Comparison of ENCODE assay signal across 9 mouse cellular contexts in genomic region chr10:40629656-40630311, GRCm38 (mm10). TPM values are rescaled to one million over a fixed set of nuclear protein-coding genes. Genes with fewer than 3 reads are reported as not detected.
A peak's percentile ranks its signal among the peaks of the same experiment; 100 is the strongest.
DNase-seq lines count a peak whose midpoint lies in the region; ATAC-seq and TF ChIP-seq lines count a peak whose summit lies in the region.
"Had no signal": no experiment of that assay in that cellular context is flagged by ENCODE, and none has a peak within 500 bp of the region (broad histone marks: within the 10 kb centered on the region; RNA-seq: fewer than 3 reads in every experiment).

Ddo (plus strand) TSS chr10:40630011.

- ATAC-seq in kidney, embryonic 16.5 days (ENCODE audit: low FRiP score, low TSS enrichment) = no peak
- no peak for ATAC-seq in heart, embryonic 11.5 days (replicated peaks; ENCODE audit: insufficient number of reproducible peaks, low FRiP score, low TSS enrichment)
- ATAC-seq in stomach, postnatal 0 days (ENCODE audit: low FRiP score, low TSS enrichment) = peak; percentile 90
- ATAC-seq in hindbrain, embryonic 12.5 days (ENCODE audit: low FRiP score) = no peak

- H3K9me3 ChIP-seq in kidney, embryonic 16.5 days (ENCODE audit: low read length) = no peaks in the 10 kb centered on the region
- 0 out of 2 replicates have a peak, but pooled peaks cover 4% of the 10 kb centered on the region for H3K9me3 ChIP-seq in heart, embryonic 11.5 days (replicated peaks; ENCODE audit: control insufficient read depth, low read length)
- no peaks in the 10 kb centered on the region for H3K9me3 ChIP-seq in stomach, postnatal 0 days (ENCODE audit: control insufficient read depth, low read length)
- H3K9me3 ChIP-seq in hindbrain, embryonic 12.5 days (replicated peaks) = peaks cover 3% of the 10 kb centered on the region

- no peak within 1 kb of the TSS for H3K4me2 ChIP-seq in kidney, embryonic 16.5 days (replicated peaks; ENCODE audit: low read depth, low read length)
- peak within 1 kb of the TSS; percentile 50 for H3K4me2 ChIP-seq in heart, embryonic 11.5 days
- H3K4me2 ChIP-seq in stomach, postnatal 0 days (replicated peaks; ENCODE audit: low read depth) = peak within 1 kb of the TSS; percentile 30
- H3K4me2 ChIP-seq in hindbrain, embryonic 12.5 days (replicated peaks) = no peak within 1 kb of the TSS

- TF ChIP-seq EP300 in stomach, postnatal 0 days (optimal IDR thresholded peaks at IDR 0.05) = no peak

- no peak for TF ChIP-seq CTCF in kidney, adult 2 months (conservative IDR thresholded peaks at IDR 0.05; ENCODE audit: insufficient read depth, insufficient read length, low read depth, low read length)
- TF ChIP-seq CTCF in cerebellum, adult 2 months (IDR thresholded peaks at IDR 0.05; ENCODE audit: borderline replicate concordance, insufficient read depth, low read depth, low read length) = no peak
- no peak for TF ChIP-seq CTCF in stomach, postnatal 0 days (IDR thresholded peaks at IDR 0.05; ENCODE audit: low read depth)
- no peak for TF ChIP-seq CTCF in thymus, adult 2 months (IDR thresholded peaks at IDR 0.05; ENCODE audit: borderline replicate concordance, control insufficient read depth, extremely low read depth, insufficient read depth, low read length, poor library complexity)

- peaks cover 8% of the 10 kb centered on the region; the same call in 1 of the 2 replicates for H3K4me1 ChIP-seq in kidney, adult 2 months (ENCODE audit: control insufficient read depth, insufficient read depth, low read length)
- H3K4me1 ChIP-seq in kidney, embryonic 16.5 days (ENCODE audit: insufficient read depth, low read length) = 0 out of 2 replicates have a peak, but pooled peaks cover 3% of the 10 kb centered on the region
- peaks cover 9% of the 10 kb centered on the region for H3K4me1 ChIP-seq in cerebellum, adult 2 months (ENCODE audit: control insufficient read depth, insufficient read depth, low read length)
- peaks cover 12% of the 10 kb centered on the region for H3K4me1 ChIP-seq in heart, embryonic 11.5 days (ENCODE audit: control insufficient read depth, insufficient read depth, low read length)
- no peaks in the 10 kb centered on the region for H3K4me1 ChIP-seq in stomach, postnatal 0 days (replicated peaks; ENCODE audit: control insufficient read depth, insufficient read depth)
- H3K4me1 ChIP-seq in hindbrain, embryonic 12.5 days = 0 out of 2 replicates have a peak, but pooled peaks cover 7% of the 10 kb centered on the region
- no peaks in the 10 kb centered on the region for H3K4me1 ChIP-seq in thymus, adult 2 months (replicated peaks; ENCODE audit: control insufficient read depth, insufficient read depth, low read length)
- H3K4me1 ChIP-seq: megakaryocyte, embryonic 14.5 days had no signal

- DNase-seq in kidney, adult 2 months = peak; percentile 96
- DNase-seq in cerebellum, adult 2 months = peak; percentile 66 to 83
- DNase-seq in layer of hippocampus, adult 9-11 months = peak; percentile 73
- peak; percentile 45 for DNase-seq in stomach, postnatal 0 days (ENCODE audit: low spot score)
- no peak for DNase-seq in thymus, adult 2 months

- no peaks in the 10 kb centered on the region for H3K27me3 ChIP-seq in kidney, adult 2 months (replicated peaks; ENCODE audit: control insufficient read depth, insufficient read depth, low read length)
- no peaks in the 10 kb centered on the region for H3K27me3 ChIP-seq in kidney, embryonic 16.5 days (ENCODE audit: insufficient read depth, low read length)
- no peaks in the 10 kb centered on the region for H3K27me3 ChIP-seq in cerebellum, adult 2 months (ENCODE audit: control insufficient read depth, insufficient read depth, low read length)
- no peaks in the 10 kb centered on the region for H3K27me3 ChIP-seq in heart, embryonic 11.5 days (ENCODE audit: control insufficient read depth, insufficient read depth, low read length)
- H3K27me3 ChIP-seq in stomach, postnatal 0 days (ENCODE audit: control insufficient read depth, insufficient read depth, low read length) = no peaks in the 10 kb centered on the region
- no peaks in the 10 kb centered on the region for H3K27me3 ChIP-seq in hindbrain, embryonic 12.5 days
- no peaks in the 10 kb centered on the region for H3K27me3 ChIP-seq in thymus, adult 2 months (ENCODE audit: control insufficient read depth, insufficient read depth, low read length)

- TF ChIP-seq POLR2A in kidney, adult 2 months (IDR thresholded peaks at IDR 0.05; ENCODE audit: low read depth, low read length) = no peak
- no peak for TF ChIP-seq POLR2A in cerebellum, adult 2 months (IDR thresholded peaks at IDR 0.05; ENCODE audit: borderline replicate concordance, insufficient read depth, low read length)
- no peak for TF ChIP-seq POLR2A in thymus, adult 2 months (IDR thresholded peaks at IDR 0.05; ENCODE audit: control insufficient read depth, extremely low read depth, insufficient read depth, low read length, poor library complexity)

- WGBS in kidney, adult 2 months = 30% methylated on average over 8 of the region's 8 CpGs
- WGBS in kidney, embryonic 16.5 days = 69% methylated on average over 8 of the region's 8 CpGs
- WGBS in cerebellum, adult 2 months = 28% methylated on average over 8 of the region's 8 CpGs
- 57% methylated on average over 8 of the region's 8 CpGs for WGBS in heart, embryonic 11.5 days (ENCODE audit: insufficient replicate concordance)
- WGBS in stomach, postnatal 0 days = 26% methylated on average over 8 of the region's 8 CpGs
- 77% methylated on average over 8 of the region's 8 CpGs for WGBS in hindbrain, embryonic 12.5 days
- 87% methylated on average over 8 of the region's 8 CpGs for WGBS in thymus, adult 2 months

- H3K27ac ChIP-seq in kidney, adult 2 months (ENCODE audit: insufficient read depth, low read depth, low read length) = peak within 1 kb of the TSS; percentile 98
- no peak within 1 kb of the TSS for H3K27ac ChIP-seq in kidney, embryonic 16.5 days (ENCODE audit: low read length)
- peak within 1 kb of the TSS; percentile 68 for H3K27ac ChIP-seq in cerebellum, adult 2 months (ENCODE audit: insufficient read depth, low read length)
- H3K27ac ChIP-seq in heart, embryonic 11.5 days (ENCODE audit: low read depth, low read length) = peak within 1 kb of the TSS; percentile 80
- H3K27ac ChIP-seq in stomach, postnatal 0 days (replicated peaks) = peak within 1 kb of the TSS; percentile 49
- no peak within 1 kb of the TSS for H3K27ac ChIP-seq in hindbrain, embryonic 12.5 days
- no peak within 1 kb of the TSS for H3K27ac ChIP-seq in thymus, adult 2 months (ENCODE audit: control insufficient read depth, insufficient read depth, low read length)

- H3K9ac ChIP-seq in kidney, embryonic 16.5 days (replicated peaks; ENCODE audit: low read length) = no peak within 1 kb of the TSS
- H3K9ac ChIP-seq in heart, embryonic 11.5 days (ENCODE audit: low read depth, low read length) = peak within 1 kb of the TSS; percentile 39; the same call in 1 of the 2 replicates
- H3K9ac ChIP-seq in stomach, postnatal 0 days (ENCODE audit: low read length) = no peak within 1 kb of the TSS
- no peak within 1 kb of the TSS for H3K9ac ChIP-seq in hindbrain, embryonic 12.5 days

- H3K4me3 ChIP-seq in kidney, adult 2 months (ENCODE audit: insufficient read depth, low read depth, low read length) = peak within 1 kb of the TSS; percentile 66
- no peak within 1 kb of the TSS for H3K4me3 ChIP-seq in kidney, embryonic 16.5 days (ENCODE audit: low read length)
- H3K4me3 ChIP-seq in cerebellum, adult 2 months (replicated peaks; ENCODE audit: insufficient read depth, low read depth, low read length) = peak within 1 kb of the TSS; percentile 49
- H3K4me3 ChIP-seq in heart, embryonic 11.5 days (ENCODE audit: low read depth, low read length) = peak within 1 kb of the TSS; percentile 17
- H3K4me3 ChIP-seq in stomach, postnatal 0 days (ENCODE audit: low read depth, low read length) = peak within 1 kb of the TSS; percentile 10; the same call in 1 of the 2 replicates
- H3K4me3 ChIP-seq in hindbrain, embryonic 12.5 days = no peak within 1 kb of the TSS
- no peak within 1 kb of the TSS for H3K4me3 ChIP-seq in thymus, adult 2 months (ENCODE audit: control insufficient read depth, insufficient read depth, low read length)
- H3K4me3 ChIP-seq: megakaryocyte, embryonic 14.5 days had no signal

- H3K36me3 ChIP-seq in kidney, adult 2 months (ENCODE audit: control insufficient read depth, insufficient read depth, low read length) = no peaks in the 10 kb centered on the region
- H3K36me3 ChIP-seq in kidney, embryonic 16.5 days (ENCODE audit: insufficient read depth, low read length) = no peaks in the 10 kb centered on the region
- no peaks in the 10 kb centered on the region for H3K36me3 ChIP-seq in heart, embryonic 11.5 days (ENCODE audit: control insufficient read depth, insufficient read depth, low read length)
- no peaks in the 10 kb centered on the region for H3K36me3 ChIP-seq in stomach, postnatal 0 days (ENCODE audit: control insufficient read depth, insufficient read depth, low read length)
- no peaks in the 10 kb centered on the region for H3K36me3 ChIP-seq in hindbrain, embryonic 12.5 days
- H3K36me3 ChIP-seq in thymus, adult 2 months (ENCODE audit: control insufficient read depth, insufficient read depth, low read length) = no peaks in the 10 kb centered on the region

RNA-seq across cellular contexts. Expression of gene Ddo, which starts in this region (rescaled TPM):
- 51.6 and 54.3 TPM in 2 replicates for polyA plus RNA-seq in kidney, adult 2 months (2012; rRNA removed)
- polyA plus RNA-seq in kidney, embryonic 16.5 days (2015; fragmentation: Nextera tagmentation; extraction: Ambion mirVana) = 0.74 and 1.0 TPM in 2 replicates
- 22.6 and 25.1 TPM in 2 replicates for polyA plus RNA-seq in cerebellum, adult 2 months (2012; rRNA removed)
- polyA plus RNA-seq in heart, embryonic 11.5 days (2014; fragmentation: Nextera tagmentation; extraction: Ambion mirVana) = 5.3 and 6.0 TPM in 2 replicates
- 2.8 TPM in 2 replicates for polyA plus RNA-seq in stomach, postnatal 0 days (2015; fragmentation: Nextera tagmentation; extraction: Ambion mirVana)
- 0.67 and 1.0 TPM in 2 replicates for polyA plus RNA-seq in hindbrain, embryonic 12.5 days (2016; fragmentation: Nextera tagmentation; extraction: Ambion mirVana)
- 2.0 and 3.7 TPM in 2 replicates for polyA plus RNA-seq in thymus, adult 2 months (2012; rRNA removed)

Comparison
In these comparisons a context has a peak if more than half of its experiments do, and no peak if none do; other contexts are left out.
1. H3K27ac ChIP-seq: peak in kidney, adult 2 months (single experiment), cerebellum, adult 2 months (single experiment), heart, embryonic 11.5 days (single experiment) and stomach, postnatal 0 days (single experiment); none in kidney, embryonic 16.5 days (single experiment), hindbrain, embryonic 12.5 days (single experiment) and thymus, adult 2 months (single experiment).
2. H3K4me3 ChIP-seq: peak in kidney, adult 2 months (single experiment), cerebellum, adult 2 months (single experiment), heart, embryonic 11.5 days (single experiment) and stomach, postnatal 0 days (single experiment); none in kidney, embryonic 16.5 days (single experiment), hindbrain, embryonic 12.5 days (single experiment) and thymus, adult 2 months (single experiment).
3. H3K4me2 ChIP-seq: peak in heart, embryonic 11.5 days (single experiment) and stomach, postnatal 0 days (single experiment); none in kidney, embryonic 16.5 days (single experiment) and hindbrain, embryonic 12.5 days (single experiment).